9 mouse cellular contexts compared by ENCODE assay signal in genomic region chr8:71376423-71377030, GRCm38 (mm10). TPM values are rescaled to one million over a fixed set of nuclear protein-coding genes. Genes with fewer than 3 reads are reported as not detected.
DNase-seq lines count a peak whose midpoint lies in the region; ATAC-seq and TF ChIP-seq lines count a peak whose summit lies in the region.
"Had no signal": no experiment of that assay in that cellular context is flagged by ENCODE, and none has a peak within 500 bp of the region (broad histone marks: within the 10 kb centered on the region; RNA-seq: fewer than 3 reads in every experiment).

No protein-coding gene starts in this region.

- no peak for ATAC-seq in intestine, embryonic 14.5 days (replicated peaks; ENCODE audit: low FRiP score, low TSS enrichment, low read depth)
- ATAC-seq in liver, postnatal 0 days: no peak

- H3K9me3 ChIP-seq in intestine, embryonic 14.5 days (ENCODE audit: control insufficient read depth, low read length): no peaks in the 10 kb centered on the region
- no peaks in the 10 kb centered on the region for H3K9me3 ChIP-seq in liver, postnatal 0 days (ENCODE audit: low read length)

- peak overlapping the region; percentile 44 for H3K4me2 ChIP-seq in intestine, embryonic 14.5 days (ENCODE audit: low read length)
- H3K4me2 ChIP-seq in liver, postnatal 0 days (ENCODE audit: low read depth, low read length): peak overlapping the region; percentile 65; the same call in 1 of the 2 replicates

- DNase-seq in embryo, embryonic 11 days: peak; percentile 30
- DNase-seq in embryo, embryonic 10.5 days (ENCODE audit: low spot score): no peak
- DNase-seq in cerebellum, adult 9-10 months: peak; percentile 56
- DNase-seq in intestine, embryonic 14.5 days (ENCODE audit: low spot score): no peak
- no peak for DNase-seq in liver, postnatal 0 days
- no peak for DNase-seq in c-Kit-positive CD71-positive TER-119-positive erythroid progenitor cells, embryonic 14.5 days (ENCODE audit: low spot score)
- DNase-seq in left cerebral cortex, adult 9 months (ENCODE audit: low spot score in 2 of 2): no peak
- no peak for DNase-seq in adrenal gland, postnatal 14 days

- no peak for TF ChIP-seq CTCF in liver, postnatal 0 days (IDR thresholded peaks at IDR 0.05; ENCODE audit: low read depth)

- 59% methylated on average over 8 of the region's 8 CpGs for WGBS in intestine, embryonic 14.5 days
- WGBS in liver, postnatal 0 days (ENCODE audit: insufficient replicate concordance): 65% methylated on average over 8 of the region's 8 CpGs

- TF ChIP-seq EP300 in liver, postnatal 0 days (IDR thresholded peaks at IDR 0.05; ENCODE audit: low read depth): no peak

- 0 out of 2 replicates have a peak overlapping the region, but pooled peaks have one; percentile 38 for H3K27ac ChIP-seq in intestine, embryonic 14.5 days (ENCODE audit: low read depth)
- no peak overlapping the region for H3K27ac ChIP-seq in liver, postnatal 0 days (ENCODE audit: low read depth)

- peaks cover 36% of the 10 kb centered on the region for H3K4me1 ChIP-seq in intestine, embryonic 14.5 days (replicated peaks; ENCODE audit: control insufficient read depth, insufficient read depth, low read length)
- peaks cover 28% of the 10 kb centered on the region for H3K4me1 ChIP-seq in liver, postnatal 0 days (ENCODE audit: insufficient read depth)

- no peak overlapping the region for H3K9ac ChIP-seq in intestine, embryonic 14.5 days (ENCODE audit: low read length)
- no peak overlapping the region for H3K9ac ChIP-seq in liver, postnatal 0 days (replicated peaks)

- peaks cover 45% of the 10 kb centered on the region for H3K36me3 ChIP-seq in intestine, embryonic 14.5 days (ENCODE audit: control insufficient read depth, insufficient read depth, low read length)
- H3K36me3 ChIP-seq in liver, postnatal 0 days (replicated peaks; ENCODE audit: insufficient read depth, low read length): peaks cover 30% of the 10 kb centered on the region

- no peaks in the 10 kb centered on the region for H3K27me3 ChIP-seq in intestine, embryonic 14.5 days (replicated peaks; ENCODE audit: control insufficient read depth, insufficient read depth, low read length)
- peaks cover 16% of the 10 kb centered on the region for H3K27me3 ChIP-seq in liver, postnatal 0 days (ENCODE audit: insufficient read depth, low read length)

- H3K4me3 ChIP-seq in intestine, embryonic 14.5 days (ENCODE audit: low read depth, low read length): no peak overlapping the region
- no peak overlapping the region for H3K4me3 ChIP-seq in liver, postnatal 0 days (ENCODE audit: low read depth, low read length)
- H3K4me3 ChIP-seq: myocyte had no signal

RNA-seq across cellular contexts. Expression of gene Nr2f6, which starts 5.2 kb away (rescaled TPM):
- 71.8 and 92.8 TPM in 2 replicates for polyA plus RNA-seq in intestine, embryonic 14.5 days (2014; fragmentation: Nextera tagmentation; extraction: Ambion mirVana)
- polyA plus RNA-seq in liver, postnatal 0 days (2015; fragmentation: Nextera tagmentation; extraction: Ambion mirVana): 38.0 and 46.6 TPM in 2 replicates
- total RNA-seq in adrenal gland, postnatal 14 days (2021): 61.1 and 65.7 TPM in 2 replicates

RNA-seq across cellular contexts. Expression of gene Ocel1, which starts 5.4 kb away (rescaled TPM):
- 3.5 and 5.3 TPM in 2 replicates for polyA plus RNA-seq in intestine, embryonic 14.5 days (2014; fragmentation: Nextera tagmentation; extraction: Ambion mirVana)
- 5.3 and 5.9 TPM in 2 replicates for polyA plus RNA-seq in liver, postnatal 0 days (2015; fragmentation: Nextera tagmentation; extraction: Ambion mirVana)
- 17.4 and 17.9 TPM in 2 replicates for total RNA-seq in adrenal gland, postnatal 14 days (2021)

RNA-seq across cellular contexts. Expression of gene Use1, which starts 9.9 kb away (rescaled TPM):
- polyA plus RNA-seq in intestine, embryonic 14.5 days (2014; fragmentation: Nextera tagmentation; extraction: Ambion mirVana): 110 and 111 TPM in 2 replicates
- polyA plus RNA-seq in liver, postnatal 0 days (2015; fragmentation: Nextera tagmentation; extraction: Ambion mirVana): 62.8 and 64.6 TPM in 2 replicates
- 165 and 179 TPM in 2 replicates for total RNA-seq in adrenal gland, postnatal 14 days (2021)

RNA-seq across cellular contexts. Expression of gene Ushbp1, which starts 19.1 kb away (rescaled TPM):
- 8.3 and 9.4 TPM in 2 replicates for polyA plus RNA-seq in intestine, embryonic 14.5 days (2014; fragmentation: Nextera tagmentation; extraction: Ambion mirVana)
- polyA plus RNA-seq in liver, postnatal 0 days (2015; fragmentation: Nextera tagmentation; extraction: Ambion mirVana): 4.6 and 5.6 TPM in 2 replicates
- 30.9 and 37.6 TPM in 2 replicates for total RNA-seq in adrenal gland, postnatal 14 days (2021)

RNA-seq across cellular contexts. Expression of gene Babam1, which starts 20.1 kb away (rescaled TPM):
- 95.1 and 99.9 TPM in 2 replicates for polyA plus RNA-seq in intestine, embryonic 14.5 days (2014; fragmentation: Nextera tagmentation; extraction: Ambion mirVana)
- polyA plus RNA-seq in liver, postnatal 0 days (2015; fragmentation: Nextera tagmentation; extraction: Ambion mirVana): 40.0 and 40.7 TPM in 2 replicates
- 85.5 and 88.4 TPM in 2 replicates for total RNA-seq in adrenal gland, postnatal 14 days (2021)

Comparison
In these comparisons a context has a peak if more than half of its experiments do, and no peak if none do; other contexts are left out.
1. DNase-seq: peak in embryo, embryonic 11 days (single experiment) and cerebellum, adult 9-10 months (single experiment); none in embryo, embryonic 10.5 days (single experiment), intestine, embryonic 14.5 days (single experiment), liver, postnatal 0 days (single experiment), c-Kit-positive CD71-positive TER-119-positive erythroid progenitor cells, embryonic 14.5 days (single experiment), left cerebral cortex, adult 9 months (0 of 2) and adrenal gland, postnatal 14 days (single experiment).